Mouse (Mus musculus) neural tube, embryonic 15.5 days (tissue): ENCODE results near the gene Gphn. TPM values are rescaled to one million over a fixed set of nuclear protein-coding genes. Genes with fewer than 3 reads are reported as not detected.

ENCODE experiments used
- ATAC-seq: fragments of 200-750 bp; cut with Nextera tagmentation; 2 replicates; pipeline ENCODE4 v1.8.0; 2017; ENCODE audit warnings: mild to moderate bottlenecking, moderate TSS enrichment, moderate library complexity; ENCODE audit not compliant: low FRiP score
- H3K27ac ChIP-seq: fragments of 300-500 bp; sonication (generic); replicated peaks from 2 replicates; pipeline ENCODE4 v1.5.1; 2015; ENCODE audit warnings: mild to moderate bottlenecking, inconsistent platforms
- H3K27me3 ChIP-seq: fragments of 300-500 bp; sonication (generic); replicated peaks from 2 replicates; pipeline ENCODE4 v1.6.1; 2015; ENCODE audit warnings: inconsistent platforms
- H3K36me3 ChIP-seq: fragments of 300-500 bp; sonication (generic); 2 replicates; pipeline ENCODE4 v1.6.1; 2015; ENCODE audit warnings: inconsistent platforms
- H3K4me1 ChIP-seq: fragments of 300-500 bp; sonication (generic); 2 replicates; pipeline ENCODE4 v1.6.1; 2015; ENCODE audit warnings: inconsistent platforms
- H3K4me2 ChIP-seq: fragments of 300-500 bp; sonication (generic); 2 replicates; pipeline ENCODE4 v1.6.1; 2015; ENCODE audit warnings: inconsistent platforms, mild to moderate bottlenecking, moderate library complexity
- H3K4me3 ChIP-seq: fragments of 300-500 bp; sonication (generic); replicated peaks from 2 replicates; pipeline ENCODE4 v1.5.1; 2015; ENCODE audit warnings: mild to moderate bottlenecking, inconsistent platforms
- H3K9ac ChIP-seq: fragments of 300-500 bp; sonication (generic); replicated peaks from 2 replicates; pipeline ENCODE4 v1.6.1; 2015; ENCODE audit warnings: mild to moderate bottlenecking, inconsistent platforms
- H3K9me3 ChIP-seq: fragments of 300-500 bp; sonication (generic); replicated peaks from 2 replicates; pipeline ENCODE4 v1.6.1; 2016; ENCODE audit warnings: inconsistent platforms
- WGBS: fragments of 180-500 bp; shearing (Covaris S2); methylation state at CpG from one replicate; pipeline ENCODE4 v1.1.7; 2015; ENCODE audit warnings: mixed read lengths; 5-methylcytosine and 5-hydroxymethylcytosine counted together
- polyA plus RNA-seq: library from polyadenylated mRNA; unstranded; fragments of >200 nt; fragmentation: Nextera tagmentation; extraction: Ambion mirVana; gene quantifications from 2 replicates; pipeline ENCODE4 v1.2.1, GENCODE M21; 2015

Gene Gphn
- polyA plus RNA-seq, 1 experiment from 2014 or later, result 64.6 TPM

DNA sequence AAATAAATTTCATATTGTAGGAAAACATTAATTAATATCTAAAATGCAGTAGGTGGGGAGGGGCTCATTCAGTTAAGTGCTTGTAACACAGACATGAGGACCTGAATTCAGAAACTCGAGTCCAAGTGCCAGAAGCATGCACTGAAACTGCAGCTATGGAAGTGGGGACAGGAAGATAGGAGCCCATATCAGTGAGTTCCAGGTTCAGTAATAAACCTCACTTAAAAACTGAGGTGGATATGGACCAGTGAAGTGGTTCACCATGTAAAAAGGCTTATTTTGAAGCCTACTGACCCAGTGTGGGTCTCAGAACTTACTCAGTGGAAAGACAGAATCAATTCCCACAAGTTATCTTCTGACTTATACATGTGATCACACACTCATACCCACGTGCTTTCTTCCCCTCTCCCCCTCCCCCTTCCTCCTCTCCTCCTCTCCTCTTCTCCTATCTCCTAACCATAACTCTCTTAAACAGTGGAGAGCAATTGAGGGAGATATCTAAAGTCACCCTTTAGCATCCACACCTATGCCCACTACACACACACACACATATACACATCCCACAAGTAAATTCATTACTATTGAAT, 433.6 kb downstream of the Gphn start:
- no peaks in the 10 kb centered on the region for H3K4me1 ChIP-seq
- H3K9ac ChIP-seq, result no peak overlapping the region
- no peaks in the 10 kb centered on the region for H3K27me3 ChIP-seq
- 57% methylated on average over 2 of the region's 2 CpGs for WGBS
- H3K4me2 ChIP-seq, result no peak overlapping the region
- no peak for ATAC-seq
- no peaks in the 10 kb centered on the region for H3K9me3 ChIP-seq
- H3K36me3 ChIP-seq, result peaks cover 4% of the 10 kb centered on the region
- no peak overlapping the region for H3K27ac ChIP-seq
- H3K4me3 ChIP-seq, result no peak overlapping the region

DNA sequence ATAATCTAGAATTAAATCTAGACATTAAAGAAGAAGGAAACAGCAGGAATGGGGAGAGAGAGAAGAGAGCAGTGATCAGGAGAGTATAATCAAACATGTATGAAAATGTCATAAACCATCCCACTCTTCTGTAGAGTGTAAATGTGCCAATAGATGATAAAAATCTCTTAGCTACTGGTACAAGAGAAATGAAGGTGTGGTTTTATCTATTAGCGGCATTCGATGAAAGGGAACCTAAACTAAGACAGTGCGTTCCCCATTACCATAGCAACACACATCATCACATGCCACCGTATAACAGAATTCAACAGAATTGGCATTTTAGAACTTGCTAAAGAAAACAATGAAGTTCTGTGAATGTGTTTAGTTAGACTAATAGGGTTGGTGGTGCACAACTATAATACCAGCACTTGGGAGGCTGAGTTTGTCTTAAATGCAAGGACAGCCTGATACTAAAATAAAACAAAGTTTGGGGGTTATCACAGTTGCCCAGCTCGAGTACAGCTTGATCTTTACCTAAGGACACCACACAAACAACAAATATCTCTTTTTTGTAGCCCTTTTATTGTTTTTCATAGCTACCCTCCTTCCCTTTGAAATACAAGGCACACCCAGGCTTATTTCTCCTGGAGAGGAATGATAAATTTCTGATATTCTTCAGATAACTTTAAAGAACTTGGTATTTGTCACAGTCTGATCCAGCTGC, 452.1 kb downstream of the Gphn start:
- Histone ChIP-seq H3K4me3 (no peak overlapping the region), H3K27me3 (no peaks in the 10 kb centered on the region), H3K9ac (no peak overlapping the region), H3K4me1 (no peaks in the 10 kb centered on the region), H3K4me2 (no peak overlapping the region), H3K9me3 (no peaks in the 10 kb centered on the region), H3K36me3 (peaks cover 2% of the 10 kb centered on the region; the same call in 1 of the 2 replicates), H3K27ac (no peak overlapping the region)
- no peak for ATAC-seq
- WGBS, result 89% methylated on average over 5 of the region's 5 CpGs

DNA sequence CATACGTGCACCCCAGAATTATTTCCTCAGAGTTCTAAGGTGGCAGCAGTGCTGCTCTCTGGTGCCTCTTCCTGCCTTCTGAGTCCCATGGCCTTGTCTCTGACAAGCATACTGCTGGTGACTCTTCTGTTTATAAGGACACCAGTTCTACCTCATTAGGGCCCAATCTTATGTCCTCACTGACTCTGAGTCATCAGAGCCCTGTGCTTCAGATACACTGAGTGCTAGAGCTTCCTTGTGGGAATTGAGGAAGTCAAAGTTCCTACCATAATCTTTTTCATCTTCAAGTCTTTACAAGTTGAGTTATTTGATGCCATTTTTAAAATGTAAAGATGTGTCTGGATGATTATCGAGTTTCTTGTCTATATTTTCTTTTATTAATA, 452.6 kb downstream of the Gphn start:
- Histone ChIP-seq H3K27ac (no peak overlapping the region), H3K9me3 (no peaks in the 10 kb centered on the region), H3K4me3 (no peak overlapping the region), H3K36me3 (peaks cover 4% of the 10 kb centered on the region; the same call in 1 of the 2 replicates), H3K9ac (no peak overlapping the region), H3K4me1 (no peaks in the 10 kb centered on the region), H3K4me2 (no peak overlapping the region), H3K27me3 (no peaks in the 10 kb centered on the region)
- ATAC-seq, result no peak
- 92% methylated on average over 2 of the region's 2 CpGs for WGBS

DNA sequence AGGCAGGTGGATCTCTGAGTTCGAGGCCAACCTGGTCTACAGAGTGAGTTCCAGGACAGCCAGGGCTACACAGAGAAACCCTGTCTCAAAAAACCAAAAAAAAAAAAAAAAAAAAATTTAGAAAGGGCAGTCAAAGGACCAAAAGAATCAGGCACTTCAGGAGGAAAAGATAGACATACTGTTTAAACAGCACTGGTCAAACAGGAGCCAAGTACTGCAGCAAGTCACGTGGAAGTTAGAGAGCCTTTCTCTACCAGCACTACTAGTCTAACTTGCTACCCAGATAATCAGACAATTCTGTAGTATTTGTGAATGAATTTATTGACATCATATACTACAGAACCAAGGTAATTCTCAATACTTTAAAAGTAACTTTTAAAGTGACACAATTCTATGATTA, 454.9 kb downstream of the Gphn start:
- Histone ChIP-seq H3K36me3 (peaks cover 4% of the 10 kb centered on the region; the same call in 1 of the 2 replicates), H3K27ac (no peak overlapping the region), H3K9me3 (no peaks in the 10 kb centered on the region), H3K4me3 (no peak overlapping the region), H3K27me3 (no peaks in the 10 kb centered on the region), H3K4me1 (no peaks in the 10 kb centered on the region), H3K9ac (no peak overlapping the region), H3K4me2 (no peak overlapping the region)
- ATAC-seq, result no peak
- 89% methylated on average over 2 of the region's 2 CpGs for WGBS

DNA sequence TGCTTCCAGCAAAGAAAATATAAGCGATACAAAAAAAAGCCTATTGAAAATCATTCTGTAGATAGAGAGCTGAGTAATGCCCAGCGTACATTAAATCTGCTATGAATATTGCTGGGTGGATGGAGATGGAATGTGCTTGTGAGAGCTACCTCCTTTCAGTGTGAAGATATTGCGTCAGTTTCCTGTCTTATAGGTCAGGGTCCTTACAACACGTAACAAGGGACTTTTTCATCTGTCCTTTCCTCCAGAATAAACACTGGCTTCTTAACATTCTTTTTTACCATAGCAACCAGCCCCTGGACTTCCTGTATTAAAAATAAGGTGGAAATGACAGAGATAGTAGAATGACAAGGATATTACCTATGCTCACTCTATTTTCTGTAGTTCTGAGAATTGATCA, 456.1 kb downstream of the Gphn start:
- peaks cover 4% of the 10 kb centered on the region; the same call in 1 of the 2 replicates for H3K36me3 ChIP-seq
- no peak for ATAC-seq
- H3K27ac ChIP-seq, result no peak overlapping the region
- H3K9ac ChIP-seq, result no peak overlapping the region
- no peaks in the 10 kb centered on the region for H3K4me1 ChIP-seq
- H3K9me3 ChIP-seq, result no peaks in the 10 kb centered on the region
- H3K4me3 ChIP-seq, result no peak overlapping the region
- no peaks in the 10 kb centered on the region for H3K27me3 ChIP-seq
- 83% methylated on average over 4 of the region's 4 CpGs for WGBS
- no peak overlapping the region for H3K4me2 ChIP-seq

DNA sequence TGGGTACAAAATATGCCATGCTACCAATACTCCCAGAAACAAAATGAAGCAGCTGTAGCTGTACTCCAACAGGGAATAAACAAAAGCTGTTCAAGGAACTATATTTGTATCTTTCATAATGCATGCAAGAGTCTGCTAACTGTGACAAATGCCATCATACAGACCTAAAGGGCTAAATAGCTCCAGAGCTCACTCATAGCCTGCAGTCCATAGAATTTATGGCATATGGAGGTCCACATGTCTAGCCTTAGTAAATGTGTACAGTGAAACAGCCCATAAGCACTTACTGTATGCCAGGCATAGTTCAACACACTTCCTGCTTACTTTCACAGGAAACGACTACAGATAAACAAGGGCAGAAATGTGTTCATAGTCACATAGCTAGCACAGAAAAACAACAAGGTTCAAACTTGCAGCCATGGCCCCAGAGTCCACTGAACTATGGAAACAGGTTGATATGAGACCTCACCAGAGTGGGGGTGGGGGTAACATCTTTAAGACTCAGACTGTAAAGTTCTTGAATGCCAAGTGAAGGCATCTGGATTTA, 459.6 kb downstream of the Gphn start:
- WGBS, result 94% methylated on average over 1 of the region's 1 CpGs
- H3K4me3 ChIP-seq, result no peak overlapping the region
- no peak for ATAC-seq

DNA sequence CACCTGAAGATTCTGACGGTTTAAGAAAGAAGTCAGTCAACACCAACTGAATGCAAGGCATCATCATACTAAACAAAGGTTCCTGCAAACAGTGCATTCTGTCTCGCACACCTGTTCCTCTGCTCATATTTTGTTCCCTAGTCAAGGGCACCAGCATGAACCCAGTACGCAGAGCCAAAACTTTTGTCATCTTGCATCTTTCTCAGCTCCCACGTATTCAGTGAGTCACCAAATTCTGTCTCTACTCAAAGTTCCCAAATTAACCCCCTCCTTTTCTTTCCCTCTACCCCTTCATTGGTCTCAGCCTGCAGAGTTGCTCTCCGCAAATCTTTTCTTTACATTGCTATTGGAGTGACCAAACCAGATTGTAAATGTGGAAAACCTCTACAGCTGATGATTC, 462.7 kb downstream of the Gphn start:
- H3K4me3 ChIP-seq, result no peak overlapping the region
- WGBS, result 90% methylated on average over 5 of the region's 5 CpGs
- H3K9me3 ChIP-seq, result no peaks in the 10 kb centered on the region
- H3K36me3 ChIP-seq, result no peaks in the 10 kb centered on the region
- no peaks in the 10 kb centered on the region for H3K4me1 ChIP-seq
- no peak overlapping the region for H3K4me2 ChIP-seq
- H3K27me3 ChIP-seq, result no peaks in the 10 kb centered on the region
- no peak for ATAC-seq
- no peak overlapping the region for H3K27ac ChIP-seq
- no peak overlapping the region for H3K9ac ChIP-seq

More for the DNA sequence above, 459.6 kb downstream of the Gphn start:
- no peaks in the 10 kb centered on the region for H3K9me3 ChIP-seq
- no peak overlapping the region for H3K9ac ChIP-seq
- H3K36me3 ChIP-seq, result 0 out of 2 replicates have a peak, but pooled peaks cover 4% of the 10 kb centered on the region
- H3K4me1 ChIP-seq, result no peaks in the 10 kb centered on the region
- no peak overlapping the region for H3K27ac ChIP-seq
- H3K27me3 ChIP-seq, result no peaks in the 10 kb centered on the region
- H3K4me2 ChIP-seq, result no peak overlapping the region

DNA sequence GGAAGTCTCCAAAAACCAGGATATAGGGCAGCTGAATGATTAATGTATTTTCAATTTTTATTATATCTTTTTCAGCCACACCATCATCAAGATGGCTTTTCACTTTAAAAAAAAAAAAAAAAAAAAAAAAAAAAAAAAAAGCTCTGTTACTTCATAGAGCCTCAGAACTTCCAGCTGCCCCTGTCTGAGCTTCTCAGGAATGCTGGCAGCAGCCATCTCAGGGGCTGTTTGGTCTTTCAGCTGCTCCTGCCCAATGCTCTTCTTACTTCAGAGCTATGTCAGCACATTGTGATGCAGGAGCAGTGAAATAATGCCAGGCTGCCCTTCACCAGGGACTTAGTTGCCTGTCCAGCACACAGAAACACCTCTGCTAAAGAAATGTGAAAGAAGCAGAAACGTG, 465.1 kb downstream of the Gphn start, which contains the start of gene Fam71d:
Fam71d (plus strand) TSS at position 211 of the 400 bp plus-strand sequence.
- no peaks in the 10 kb centered on the region for H3K36me3 ChIP-seq
- no peaks in the 10 kb centered on the region for H3K4me1 ChIP-seq
- H3K9ac ChIP-seq, result no peak within 1 kb of the TSS
- ATAC-seq, result no peak
- no peak within 1 kb of the TSS for H3K27ac ChIP-seq
- no peaks in the 10 kb centered on the region for H3K9me3 ChIP-seq
- WGBS, result 64% methylated on average over 1 of the region's 1 CpGs
- H3K27me3 ChIP-seq, result no peaks in the 10 kb centered on the region
- no peak within 1 kb of the TSS for H3K4me2 ChIP-seq
- H3K4me3 ChIP-seq, result no peak within 1 kb of the TSS

DNA sequence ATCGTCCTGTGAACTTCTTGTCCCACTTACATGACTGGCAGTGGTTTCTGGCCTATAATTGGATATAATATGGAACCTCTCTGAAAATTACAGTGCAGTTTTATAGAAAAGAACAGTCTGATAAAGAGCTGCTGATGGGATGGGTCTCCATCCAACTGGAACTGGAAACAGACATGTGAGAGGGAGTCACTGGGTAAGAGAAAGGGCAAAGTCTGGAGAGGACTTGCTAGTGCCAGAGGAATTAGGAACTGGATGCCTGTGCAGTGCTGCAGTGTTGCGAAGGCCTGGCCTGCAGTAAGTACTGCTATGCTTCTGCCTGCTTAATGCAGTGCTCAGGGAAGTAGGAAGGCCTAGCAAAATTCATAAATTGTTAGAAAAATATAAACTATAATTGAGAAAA, 467.1 kb downstream of the Gphn start:
- Histone ChIP-seq H3K9me3 (no peaks in the 10 kb centered on the region), H3K4me3 (no peak overlapping the region), H3K27me3 (no peaks in the 10 kb centered on the region), H3K27ac (no peak overlapping the region), H3K4me2 (no peak overlapping the region), H3K36me3 (no peaks in the 10 kb centered on the region), H3K9ac (no peak overlapping the region), H3K4me1 (no peaks in the 10 kb centered on the region)
- no peak for ATAC-seq
- WGBS, result 86% methylated on average over 2 of the region's 2 CpGs

DNA sequence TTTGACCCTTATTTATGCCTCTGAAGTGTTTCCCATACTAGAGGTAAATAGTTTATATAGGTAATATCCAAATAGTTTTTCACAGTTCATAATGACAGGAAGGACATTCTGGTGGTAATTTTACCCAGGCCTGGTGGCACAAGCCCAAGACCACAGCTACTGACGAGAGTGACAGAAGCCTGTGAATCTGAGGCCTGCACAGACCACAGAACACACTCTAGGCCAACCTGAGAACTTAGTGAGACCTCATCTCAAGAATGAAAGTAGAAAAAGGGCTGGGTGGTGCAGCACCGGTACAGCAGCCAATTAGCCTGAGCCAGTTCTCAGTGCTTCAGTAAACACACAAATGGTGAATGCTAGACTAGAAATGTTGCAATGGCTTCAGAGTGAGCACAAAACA, 491.6 kb downstream of the Gphn start:
- no peak overlapping the region for H3K27ac ChIP-seq
- H3K9ac ChIP-seq, result no peak overlapping the region
- H3K4me3 ChIP-seq, result no peak overlapping the region
- no peaks in the 10 kb centered on the region for H3K27me3 ChIP-seq
- 81% methylated on average over 2 of the region's 2 CpGs for WGBS
- no peaks in the 10 kb centered on the region for H3K9me3 ChIP-seq
- no peaks in the 10 kb centered on the region for H3K36me3 ChIP-seq
- no peak for ATAC-seq
- no peaks in the 10 kb centered on the region for H3K4me1 ChIP-seq
- no peak overlapping the region for H3K4me2 ChIP-seq

DNA sequence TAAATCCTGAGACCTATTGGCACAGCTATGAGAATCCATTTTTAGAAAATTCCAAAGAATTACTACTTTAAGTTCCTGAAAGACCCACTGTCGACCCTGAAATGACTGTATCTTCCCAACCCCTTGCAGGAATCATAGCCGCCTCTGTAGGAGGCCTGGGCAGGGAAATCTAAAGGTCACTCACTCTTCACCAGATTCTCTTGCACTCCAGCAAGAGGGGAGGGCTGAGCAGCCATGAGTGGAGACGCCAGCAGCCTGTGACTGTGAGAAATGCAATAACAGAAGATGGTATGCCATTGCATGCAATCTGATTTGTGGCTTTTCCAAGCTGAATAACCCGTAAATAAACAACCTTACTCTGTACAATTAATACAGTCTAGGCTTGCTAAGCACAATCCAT, 501.5 kb downstream of the Gphn start:
- Histone ChIP-seq H3K9ac (no peak overlapping the region), H3K27me3 (no peaks in the 10 kb centered on the region), H3K27ac (no peak overlapping the region), H3K9me3 (no peaks in the 10 kb centered on the region), H3K4me2 (no peak overlapping the region), H3K4me1 (no peaks in the 10 kb centered on the region), H3K36me3 (no peaks in the 10 kb centered on the region), H3K4me3 (no peak overlapping the region)
- WGBS, result 67% methylated on average over 4 of the region's 4 CpGs
- no peak for ATAC-seq
